Mouse (Mus musculus) G1E (cell line): ENCODE measurements around the gene Plcb4. TPM values are rescaled to one million over a fixed set of nuclear protein-coding genes. Genes with fewer than 3 reads are reported as not detected.

Experiments
- ATAC-seq: 2 replicates; pipeline ENCODE4 v1.8.0; 2016; ENCODE audit warnings: mild to moderate bottlenecking; ENCODE audit not compliant: insufficient number of reproducible peaks, poor library complexity, low FRiP score, severe bottlenecking; ENCODE audit errors: extremely low read depth
- DNase-seq: peaks from one replicate; pipeline ENCODE4 v3.0.0; 2012; ENCODE audit warnings: low spot score
- H3K27me3 ChIP-seq: 2 replicates; pipeline ENCODE4 v1.6.1; 2012; ENCODE audit warnings: mild to moderate bottlenecking, low read length, inconsistent platforms; ENCODE audit not compliant: insufficient read depth
- H3K36me3 ChIP-seq: replicated peaks from 2 replicates; pipeline ENCODE3; 2012; ENCODE audit warnings: mild to moderate bottlenecking, inconsistent platforms
- H3K4me1 ChIP-seq: 2 replicates; pipeline ENCODE4 v1.6.1; 2012; ENCODE audit warnings: low read depth, low read length, inconsistent platforms, mixed read lengths; ENCODE audit not compliant: insufficient read depth
- H3K4me3 ChIP-seq: 2 replicates; pipeline ENCODE4 v1.5.1; 2012; ENCODE audit warnings: low read depth, mild to moderate bottlenecking, inconsistent platforms, low read length, moderate library complexity, mixed read lengths
- H3K9me3 ChIP-seq: replicated peaks from 2 replicates; pipeline ENCODE4 v1.6.1; 2012; ENCODE audit warnings: inconsistent platforms
- CTCF ChIP-seq: IDR thresholded peaks from 2 replicates; pipeline ENCODE4 v1.5.1; 2012; ENCODE audit warnings: low read depth, low read length, inconsistent platforms, mixed read lengths
- GATA1 ChIP-seq: IDR thresholded peaks from 2 replicates; pipeline ENCODE4 v1.6.1; 2012; ENCODE audit warnings: borderline replicate concordance, low read length, inconsistent platforms, mixed read lengths
- GATA2 ChIP-seq: IDR thresholded peaks from 2 replicates; pipeline ENCODE4 v1.6.1; 2012; ENCODE audit warnings: low read depth, low read length, inconsistent platforms, borderline replicate concordance
- POLR2AphosphoS5 ChIP-seq: IDR thresholded peaks from 2 replicates; pipeline ENCODE4 v1.6.1; 2012; ENCODE audit warnings: low read depth, low read length, inconsistent platforms; ENCODE audit not compliant: insufficient replicate concordance
- TAL1 ChIP-seq: conservative IDR thresholded peaks from 2 replicates; pipeline ENCODE4 v1.6.1; 2012; ENCODE audit warnings: low read depth, low read length, inconsistent platforms, mixed read lengths
- polyA plus RNA-seq: library from polyadenylated mRNA; stranded (reverse); fragments of >175 nt; gene quantifications from 2 replicates; pipeline ENCODE4 v1.2.3, GENCODE M21; 2012
- total RNA-seq, 2 experiments: library from RNA; stranded (forward) in 1 of 2; stranded (reverse) in 1 of 2; fragments of 200-1000 nt in 1 of 2; fragments of >200 nt in 1 of 2; fragmentation: Nextera tagmentation in 1 of 2; gene quantifications; 2 replicates each; pipeline ENCODE4 v1.2.3; 2014 to 2017

Plcb4 gene
- total and polyA plus RNA-seq, 3 experiments = 0.27 TPM; not detected in 2

- DNase-seq (no peak), ATAC-seq (no peak)
- Histone ChIP-seq H3K27me3 (no peaks in the 10 kb centered on the region), H3K36me3 (no peaks in the 10 kb centered on the region), H3K9me3 (peaks cover 42% of the 10 kb centered on the region), H3K4me3 (no peak overlapping the region), H3K4me1 (no peaks in the 10 kb centered on the region)
- TF ChIP-seq CTCF = no peak
- TF ChIP-seq GATA2 = no peak
- TF ChIP-seq POLR2AphosphoS5 = no peak
- no peak for TF ChIP-seq TAL1
- no peak for TF ChIP-seq GATA1
These were observed 108.7 kb downstream of the Plcb4 start for GRCm38 (mm10) chr2:135767535-135767934.

GRCm38 (mm10) chr2:135769701-135770100 is 110.9 kb downstream of the Plcb4 start:
- no peaks in the 10 kb centered on the region for H3K36me3 ChIP-seq
- no peaks in the 10 kb centered on the region for H3K4me1 ChIP-seq
- H3K9me3 ChIP-seq = peaks cover 43% of the 10 kb centered on the region
- DNase-seq = no peak
- TF ChIP-seq TAL1 (no peak), POLR2AphosphoS5 (no peak), CTCF (no peak), GATA2 (no peak), GATA1 (no peak)
- no peak overlapping the region for H3K4me3 ChIP-seq
- H3K27me3 ChIP-seq = no peaks in the 10 kb centered on the region
- no peak for ATAC-seq

- Histone ChIP-seq H3K36me3 (no peaks in the 10 kb centered on the region), H3K4me3 (no peak overlapping the region), H3K27me3 (no peaks in the 10 kb centered on the region), H3K4me1 (no peaks in the 10 kb centered on the region), H3K9me3 (peaks cover 40% of the 10 kb centered on the region)
- no peak for TF ChIP-seq POLR2AphosphoS5
- TF ChIP-seq GATA1 = no peak
- DNase-seq = no peak
- no peak for ATAC-seq
These were observed 111.4 kb downstream of the Plcb4 start for GRCm38 (mm10) chr2:135770226-135770625.

DNA sequence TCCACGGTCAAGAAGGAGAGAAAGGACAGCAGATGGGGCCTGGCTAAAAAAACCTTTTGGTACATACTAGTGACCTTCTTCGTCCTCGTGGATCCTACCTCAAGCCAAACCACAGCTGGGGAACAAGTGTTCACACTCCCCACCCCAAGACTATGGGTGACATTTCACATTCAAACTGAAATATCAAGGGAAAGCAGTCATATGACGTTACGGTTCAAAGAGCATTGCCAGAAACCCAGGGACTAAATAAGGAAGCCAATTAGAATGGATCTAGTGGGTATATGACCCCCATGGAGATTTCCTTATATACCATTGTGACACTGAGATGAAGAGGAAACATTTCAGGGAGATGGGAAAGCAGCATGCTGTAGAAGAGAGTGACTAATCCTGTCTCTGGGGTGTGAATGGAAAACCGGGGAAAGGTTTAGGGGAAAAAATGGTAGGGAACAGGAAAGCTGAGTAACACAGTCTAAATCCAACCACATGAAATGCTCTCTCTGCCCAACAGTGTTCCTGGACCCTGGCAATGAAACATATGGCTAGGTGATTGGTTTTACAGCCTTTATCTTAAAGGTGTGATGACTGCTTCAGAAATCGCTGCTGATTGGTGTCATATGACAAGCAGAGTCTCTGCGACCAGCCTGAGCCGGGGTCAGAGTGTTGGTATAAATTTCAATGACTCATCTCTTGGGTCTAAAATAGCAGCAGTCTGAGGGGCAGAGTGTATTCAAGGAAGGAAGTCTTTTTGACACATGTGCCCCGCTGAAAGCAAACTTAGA is 114.6 kb downstream of the Plcb4 start:
- Histone ChIP-seq H3K4me3 (no peak overlapping the region), H3K9me3 (peaks cover 26% of the 10 kb centered on the region), H3K36me3 (no peaks in the 10 kb centered on the region), H3K27me3 (no peaks in the 10 kb centered on the region), H3K4me1 (no peaks in the 10 kb centered on the region)
- ATAC-seq (no peak), DNase-seq (no peak)
- TF ChIP-seq GATA2 (no peak), TAL1 (no peak), POLR2AphosphoS5 (no peak), GATA1 (no peak), CTCF (no peak)

DNA sequence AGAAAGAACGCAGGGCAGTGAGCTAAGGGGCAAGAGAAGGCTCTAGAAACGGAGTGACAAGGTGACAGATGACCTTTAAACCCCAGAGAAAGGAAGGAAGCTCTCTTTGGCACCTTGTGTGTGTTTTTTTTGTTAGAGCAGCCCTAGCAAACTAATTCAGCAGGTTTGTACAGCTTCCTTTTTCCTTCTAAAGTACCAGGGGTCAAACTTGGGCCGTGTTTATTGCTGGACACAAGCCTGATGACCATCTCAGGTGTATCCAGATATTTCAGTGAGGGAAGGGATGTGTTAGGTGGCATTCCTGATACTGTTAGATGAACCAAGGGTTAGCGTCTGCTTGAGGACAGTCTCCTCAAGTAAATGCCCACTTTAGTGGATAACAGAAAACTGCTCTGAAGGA is 116.2 kb downstream of the Plcb4 start:
- H3K4me3 ChIP-seq = no peak overlapping the region
- no peaks in the 10 kb centered on the region for H3K4me1 ChIP-seq
- DNase-seq = no peak

DNA sequence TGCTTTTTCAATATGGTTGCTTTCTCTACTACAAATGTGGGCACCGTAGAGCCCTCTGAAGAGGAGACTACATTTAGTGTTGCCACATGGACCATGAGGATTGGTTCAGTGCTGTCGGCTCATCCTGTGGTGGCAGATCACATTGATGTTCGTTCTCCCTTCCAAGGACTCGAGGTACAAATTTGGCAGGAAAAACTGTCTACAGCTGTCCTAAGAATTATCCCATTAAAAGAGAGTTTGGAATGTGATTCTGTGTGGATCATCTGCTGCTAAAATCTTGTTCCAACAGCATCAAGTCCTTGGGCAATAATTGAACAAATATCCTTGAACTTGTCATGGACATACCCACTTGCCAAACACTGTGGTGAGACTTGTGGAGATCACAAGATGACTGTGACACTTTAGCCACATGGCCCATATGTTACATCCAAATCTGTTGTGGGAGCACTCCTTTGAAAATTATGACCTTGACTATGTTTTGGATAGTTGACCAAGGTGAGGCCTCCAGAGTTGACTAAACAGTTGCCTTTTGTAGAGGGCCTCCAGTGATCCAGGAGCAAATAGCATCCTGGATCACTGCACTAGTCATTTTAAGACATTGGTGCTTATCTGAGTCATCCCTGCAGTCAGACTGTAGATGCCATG is 117.4 kb downstream of the Plcb4 start:
- Histone ChIP-seq H3K9me3 (peaks cover 18% of the 10 kb centered on the region), H3K4me1 (no peaks in the 10 kb centered on the region), H3K4me3 (no peak overlapping the region), H3K27me3 (no peaks in the 10 kb centered on the region), H3K36me3 (no peaks in the 10 kb centered on the region)
- TF ChIP-seq GATA1 (no peak), TAL1 (no peak), GATA2 (no peak), CTCF (no peak), POLR2AphosphoS5 (no peak)
- DNase-seq = no peak
- no peak for ATAC-seq

More for the DNA sequence above, 116.2 kb downstream of the Plcb4 start:
- Histone ChIP-seq H3K36me3 (no peaks in the 10 kb centered on the region), H3K9me3 (peaks cover 25% of the 10 kb centered on the region), H3K27me3 (no peaks in the 10 kb centered on the region)
- ATAC-seq = no peak
- TF ChIP-seq GATA2 = no peak
- no peak for TF ChIP-seq POLR2AphosphoS5
- no peak for TF ChIP-seq CTCF
- TF ChIP-seq TAL1 = no peak
- no peak for TF ChIP-seq GATA1
